Mouse (Mus musculus) embryonic fibroblast, embryonic 13.5 days (primary cell): ENCODE data around the gene Hebp1.

Experiments used
- CTCF ChIP-seq: IDR thresholded peaks from 2 replicates; pipeline ENCODE4 v1.5.1; 2011; ENCODE audit warnings: mild to moderate bottlenecking, control low read depth, low read length, moderate library complexity, borderline replicate concordance; ENCODE audit not compliant: insufficient read depth
- POLR2A ChIP-seq: IDR thresholded peaks from 2 replicates; pipeline ENCODE4 v1.6.1; 2011; ENCODE audit warnings: low read depth, mild to moderate bottlenecking, control low read depth, low read length, moderate library complexity

DNA sequence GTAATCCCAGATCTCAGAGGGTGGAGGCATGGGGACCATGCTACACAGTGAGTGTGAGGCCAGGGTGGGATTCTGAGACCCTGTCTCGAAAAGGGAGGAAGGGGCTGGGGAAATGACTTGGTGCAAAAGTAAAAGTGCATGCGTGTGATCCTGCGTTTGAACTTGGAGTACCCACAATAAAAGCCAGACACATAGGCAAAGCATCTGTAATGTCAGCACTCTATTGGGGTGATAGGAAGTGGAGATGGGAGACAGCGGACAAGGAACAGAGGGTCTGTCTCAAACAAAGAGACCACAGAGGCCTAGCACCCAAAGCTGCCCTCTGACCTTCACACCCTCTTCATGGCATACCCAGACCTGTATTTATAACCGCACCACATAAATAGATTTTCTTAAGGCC is 51.8 kb downstream of the Hebp1 start:
- TF ChIP-seq CTCF: no peak
- TF ChIP-seq POLR2A: no peak
